Mouse (Mus musculus): Measurements from ENCODE around the gene Smim5. TPM values are rescaled to one million over a fixed set of nuclear protein-coding genes. Genes with fewer than 3 reads are reported as not detected.

Gene Smim5
- polyA plus RNA-seq, 1 experiment, result 26.7 TPM

GRCm38 (mm10) chr11:115929031-115929430, 29.3 kb downstream of the Smim5 start:
- Histone ChIP-seq H3K36me3 (ENCODE audit: control insufficient read depth, insufficient read depth, low read length) (no peaks in the 10 kb centered on the region), H3K27ac (ENCODE audit: insufficient read depth, low read depth, low read length) (no peak overlapping the region), H3K4me3 (ENCODE audit: insufficient read depth, low read depth, low read length) (no peak overlapping the region), H3K27me3 (replicated peaks; ENCODE audit: control insufficient read depth, insufficient read depth, low read length) (no peaks in the 10 kb centered on the region), H3K4me1 (ENCODE audit: control insufficient read depth, insufficient read depth, low read length) (no peaks in the 10 kb centered on the region; the same call in 1 of the 2 replicates)
- no peak for DNase-seq
- TF ChIP-seq POLR2A (IDR thresholded peaks at IDR 0.05; ENCODE audit: low read depth, low read length) (no peak), CTCF (conservative IDR thresholded peaks at IDR 0.05; ENCODE audit: insufficient read depth, insufficient read length, low read depth, low read length) (no peak)
- 94% methylated on average over 8 of the region's 8 CpGs for WGBS

GRCm38 (mm10) chr11:115929818-115930217, 30.1 kb downstream of the Smim5 start:
- Histone ChIP-seq H3K4me3 (ENCODE audit: insufficient read depth, low read depth, low read length) (no peak overlapping the region), H3K27me3 (replicated peaks; ENCODE audit: control insufficient read depth, insufficient read depth, low read length) (no peaks in the 10 kb centered on the region), H3K4me1 (ENCODE audit: control insufficient read depth, insufficient read depth, low read length) (peaks cover 2% of the 10 kb centered on the region; the same call in 1 of the 2 replicates), H3K27ac (ENCODE audit: insufficient read depth, low read depth, low read length) (no peak overlapping the region), H3K36me3 (ENCODE audit: control insufficient read depth, insufficient read depth, low read length) (no peaks in the 10 kb centered on the region)
- 69% methylated on average over 3 of the region's 3 CpGs for WGBS
- TF ChIP-seq CTCF (conservative IDR thresholded peaks at IDR 0.05; ENCODE audit: insufficient read depth, insufficient read length, low read depth, low read length) (no peak), POLR2A (IDR thresholded peaks at IDR 0.05; ENCODE audit: low read depth, low read length) (no peak)
- DNase-seq, result no peak

DNA sequence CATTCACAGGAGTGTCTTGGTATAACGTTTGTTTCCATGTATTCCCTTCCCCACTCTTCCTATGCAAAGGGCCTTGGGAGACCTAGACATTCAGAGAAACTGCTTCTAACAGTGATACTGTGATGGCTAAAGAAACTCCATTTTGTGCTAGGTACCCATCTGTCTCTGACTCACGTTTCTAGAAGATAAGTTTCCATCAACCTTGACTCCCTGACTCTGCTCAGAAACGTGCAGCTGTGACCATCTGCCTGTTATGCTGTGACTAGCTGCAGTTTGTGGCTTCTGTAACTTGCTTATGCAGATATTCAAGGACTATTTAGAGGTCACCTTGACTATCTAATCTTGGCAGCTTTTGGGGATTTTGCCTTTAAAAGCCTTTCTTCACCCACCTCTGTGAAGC, 31.5 kb downstream of the Smim5 start:
- Histone ChIP-seq H3K4me1 (ENCODE audit: control insufficient read depth, insufficient read depth, low read length) (peaks cover 2% of the 10 kb centered on the region; the same call in 1 of the 2 replicates), H3K4me3 (ENCODE audit: insufficient read depth, low read depth, low read length) (no peak overlapping the region), H3K27me3 (replicated peaks; ENCODE audit: control insufficient read depth, insufficient read depth, low read length) (no peaks in the 10 kb centered on the region), H3K27ac (ENCODE audit: insufficient read depth, low read depth, low read length) (no peak overlapping the region), H3K36me3 (ENCODE audit: control insufficient read depth, insufficient read depth, low read length) (no peaks in the 10 kb centered on the region)
- no peak for DNase-seq
- TF ChIP-seq POLR2A (IDR thresholded peaks at IDR 0.05; ENCODE audit: low read depth, low read length) (no peak), CTCF (conservative IDR thresholded peaks at IDR 0.05; ENCODE audit: insufficient read depth, insufficient read length, low read depth, low read length) (no peak)
- WGBS, result 64% methylated on average over 3 of the region's 3 CpGs

GRCm38 (mm10) chr11:115933108-115933746, 33.5 kb downstream of the Smim5 start, which contains the start of the genes Sap30bp and Recql5:
Gene Sap30bp, plus strand, starts transcription at chr11:115933282.
Gene Recql5, minus strand, starts transcription at chr11:115933477.
- no peaks in the 10 kb centered on the region for H3K27me3 ChIP-seq (replicated peaks; ENCODE audit: control insufficient read depth, insufficient read depth, low read length)
- WGBS, result under 1% methylated on average over 28 of the region's 28 CpGs
- H3K36me3 ChIP-seq (ENCODE audit: control insufficient read depth, insufficient read depth, low read length), result no peaks in the 10 kb centered on the region
- peaks cover 2% of the 10 kb centered on the region; the same call in 1 of the 2 replicates for H3K4me1 ChIP-seq (ENCODE audit: control insufficient read depth, insufficient read depth, low read length)
- no peak within 1 kb of the TSS for H3K27ac ChIP-seq (ENCODE audit: insufficient read depth, low read depth, low read length)
- peak within 1 kb of the TSS; percentile 87 for H3K4me3 ChIP-seq (ENCODE audit: insufficient read depth, low read depth, low read length)
- no peak for TF ChIP-seq CTCF (conservative IDR thresholded peaks at IDR 0.05; ENCODE audit: insufficient read depth, insufficient read length, low read depth, low read length)
- TF ChIP-seq POLR2A (IDR thresholded peaks at IDR 0.05; ENCODE audit: low read depth, low read length), result no peak
- DNase-seq, result peak; percentile 99

GRCm38 (mm10) chr11:115933747-115934110, 34.0 kb downstream of the Smim5 start:
- Histone ChIP-seq H3K36me3 (ENCODE audit: control insufficient read depth, insufficient read depth, low read length) (no peaks in the 10 kb centered on the region), H3K27ac (ENCODE audit: insufficient read depth, low read depth, low read length) (no peak overlapping the region), H3K27me3 (replicated peaks; ENCODE audit: control insufficient read depth, insufficient read depth, low read length) (no peaks in the 10 kb centered on the region), H3K4me1 (ENCODE audit: control insufficient read depth, insufficient read depth, low read length) (peaks cover 2% of the 10 kb centered on the region; the same call in 1 of the 2 replicates), H3K4me3 (ENCODE audit: insufficient read depth, low read depth, low read length) (peak overlapping the region; percentile 87)
- no peak for TF ChIP-seq CTCF (conservative IDR thresholded peaks at IDR 0.05; ENCODE audit: insufficient read depth, insufficient read length, low read depth, low read length)
- no peak for TF ChIP-seq POLR2A (IDR thresholded peaks at IDR 0.05; ENCODE audit: low read depth, low read length)
- under 1% methylated on average over 16 of the region's 16 CpGs for WGBS
- DNase-seq, result no peak

DNA sequence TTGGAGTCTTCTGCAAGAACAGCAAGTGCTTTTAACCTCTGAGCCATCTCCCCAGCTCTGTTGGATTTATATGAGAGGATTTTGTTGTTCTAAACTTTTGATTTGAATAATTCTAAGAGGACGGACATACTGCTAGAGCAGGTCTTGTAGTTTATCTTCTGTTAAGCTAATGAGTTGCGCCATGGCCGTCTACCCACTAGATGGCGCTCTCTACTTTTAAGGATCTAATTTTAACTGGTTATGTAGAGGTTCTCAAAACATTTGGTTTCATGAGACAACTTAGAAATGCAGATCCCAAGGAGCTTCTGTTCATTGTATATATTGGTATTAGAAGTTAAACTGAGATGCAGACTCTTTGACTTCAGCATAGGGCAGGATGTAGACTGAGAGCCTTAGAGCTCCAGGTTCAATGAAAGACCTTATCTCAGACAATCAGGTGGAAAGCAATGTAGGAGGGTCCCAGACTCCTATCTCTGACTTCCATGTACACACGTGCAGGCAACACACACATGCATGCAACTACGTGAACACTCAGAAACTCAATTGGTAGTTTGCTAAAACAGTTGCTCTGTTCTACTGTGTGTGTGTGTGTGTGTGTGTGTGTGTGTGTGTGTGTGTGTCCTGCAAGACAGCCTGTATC, 40.0 kb downstream of the Smim5 start:
- DNase-seq, result peak; percentile 73
- Histone ChIP-seq H3K36me3 (ENCODE audit: control insufficient read depth, insufficient read depth, low read length) (no peaks in the 10 kb centered on the region; the same call in none of the 2 replicates), H3K4me1 (ENCODE audit: control insufficient read depth, insufficient read depth, low read length) (no peaks in the 10 kb centered on the region), H3K27me3 (replicated peaks; ENCODE audit: control insufficient read depth, insufficient read depth, low read length) (no peaks in the 10 kb centered on the region), H3K4me3 (ENCODE audit: insufficient read depth, low read depth, low read length) (no peak overlapping the region), H3K27ac (ENCODE audit: insufficient read depth, low read depth, low read length) (no peak overlapping the region)
- TF ChIP-seq POLR2A (IDR thresholded peaks at IDR 0.05; ENCODE audit: low read depth, low read length), result no peak
- TF ChIP-seq CTCF (conservative IDR thresholded peaks at IDR 0.05; ENCODE audit: insufficient read depth, insufficient read length, low read depth, low read length), result peak; percentile 47
- 37% methylated on average over 6 of the region's 6 CpGs for WGBS

- Histone ChIP-seq H3K4me3 (ENCODE audit: insufficient read depth, low read depth, low read length) (no peak overlapping the region), H3K27me3 (replicated peaks; ENCODE audit: control insufficient read depth, insufficient read depth, low read length) (no peaks in the 10 kb centered on the region), H3K36me3 (ENCODE audit: control insufficient read depth, insufficient read depth, low read length) (no peaks in the 10 kb centered on the region; the same call in none of the 2 replicates), H3K27ac (ENCODE audit: insufficient read depth, low read depth, low read length) (no peak overlapping the region), H3K4me1 (ENCODE audit: control insufficient read depth, insufficient read depth, low read length) (0 out of 2 replicates have a peak, but pooled peaks cover 2% of the 10 kb centered on the region)
- TF ChIP-seq CTCF (conservative IDR thresholded peaks at IDR 0.05; ENCODE audit: insufficient read depth, insufficient read length, low read depth, low read length) (peak; percentile 30; the same call in 1 of the 2 replicates), POLR2A (IDR thresholded peaks at IDR 0.05; ENCODE audit: low read depth, low read length) (no peak)
- no peak for DNase-seq
- WGBS, result 73% methylated on average over 7 of the region's 7 CpGs
Measured at GRCm38 (mm10) chr11:115941980-115942379, 42.2 kb downstream of the Smim5 start.

Data from kidney, adult 2 months (tissue).